Mouse (Mus musculus) monocyte, adult 59 days (primary cell): ENCODE data around the gene Cyp2d40. TPM values are rescaled to one million over a fixed set of nuclear protein-coding genes. Genes with fewer than 3 reads are reported as not detected.

Experiments used
- total RNA-seq, 2 experiments: library from RNA; stranded (reverse); gene quantifications; one replicate each; pipeline ENCODE4 v1.2.4; 2023

Cyp2d40 gene
- not detected for total RNA-seq

DNA sequence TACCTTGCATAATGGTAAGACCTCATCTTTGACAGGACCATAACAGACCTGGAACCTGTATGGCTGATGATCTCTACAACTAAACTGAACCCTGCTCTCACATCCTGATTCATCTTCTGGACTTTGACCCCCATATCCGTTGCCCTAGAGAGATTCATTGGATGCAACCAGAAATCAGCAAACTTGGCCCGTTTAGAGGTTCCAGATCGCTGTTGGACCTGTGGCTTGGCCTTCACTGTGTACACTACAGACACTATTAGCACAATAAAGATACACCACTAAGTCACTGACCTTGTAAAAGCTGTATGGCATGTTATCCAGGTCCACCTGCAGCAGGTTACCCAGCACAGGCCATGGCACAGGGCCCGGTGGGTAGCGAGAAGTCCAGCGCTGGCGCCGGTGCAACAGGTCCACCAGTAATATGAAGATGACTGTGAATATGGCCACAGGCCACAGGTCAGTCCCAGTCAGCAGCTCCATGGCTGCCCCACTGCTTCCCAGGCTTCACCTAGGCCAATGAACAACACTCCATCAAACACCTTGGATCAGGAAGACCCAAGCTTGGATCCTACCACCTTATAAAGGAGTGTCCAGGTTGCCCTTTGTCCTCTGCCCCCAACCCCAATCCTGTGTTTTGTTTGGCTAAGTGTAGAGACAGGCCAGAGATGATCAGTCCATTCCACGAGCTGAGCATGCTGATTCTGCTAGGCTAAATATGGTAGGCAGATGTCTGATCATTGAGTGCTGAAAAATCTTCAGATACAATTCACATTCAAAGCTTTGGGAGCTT, at the start of gene Cyp2d40:
Gene Cyp2d40, minus strand, starts transcription at position 553 of the 790 bp plus-strand sequence.

DNA sequence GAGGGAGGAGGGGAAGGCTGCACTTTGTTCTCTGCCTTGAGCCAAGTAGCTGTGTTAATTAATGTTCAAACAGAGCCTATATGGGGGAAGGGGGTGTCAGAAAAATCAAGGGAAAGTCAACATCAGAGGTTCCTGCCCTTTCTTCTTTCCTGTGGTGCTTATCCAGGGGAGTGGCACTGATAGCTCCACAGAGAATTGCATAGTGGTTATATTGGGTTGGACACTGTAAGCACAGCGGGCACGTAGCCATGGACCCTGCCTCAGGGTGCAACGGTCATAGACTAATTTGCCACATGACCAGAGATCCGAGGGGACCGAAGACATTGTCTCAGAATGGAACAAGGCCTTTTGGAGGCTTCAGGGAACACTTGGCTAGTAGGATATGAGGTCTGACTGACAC, 30.3 kb upstream of the Cyp2d40 start, which contains the start of gene Cyp2d26:
Gene Cyp2d26, minus strand, starts transcription at position 18 of the 400 bp plus-strand sequence.

Other genes starting within 250 kb of the Cyp2d40 start
- gene Cyp2d12, start 209.1 kb downstream of the Cyp2d40 start, total RNA-seq: not detected
- not detected for gene Cyp2d34, start 143.2 kb downstream of the Cyp2d40 start, total RNA-seq
- gene Cyp2d26, start 30.1 kb upstream of the Cyp2d40 start, total RNA-seq: not detected
- 100 to 1,000 TPM; 109 to 118 TPM for gene Tcf20, start 223.7 kb upstream of the Cyp2d40 start, total RNA-seq